Mouse (Mus musculus) liver, adult 10 weeks (tissue): ENCODE measurements around the gene Adad2. TPM values are rescaled to one million over a fixed set of nuclear protein-coding genes. Genes with fewer than 3 reads are reported as not detected.

Experiments used
- polyA plus RNA-seq: library from polyadenylated mRNA; stranded (reverse); fragments of 350-450 nt; fragmentation: Illumina TruSeq; extraction: RNeasy Lipid Tissue Mini Kit (QIAGEN cat#74804); gene quantifications from one replicate; pipeline ENCODE4 v1.2.3, GENCODE M21; 2014; ENCODE audit warnings: low read depth, low replicate concordance

Gene Adad2
- polyA plus RNA-seq: not detected

DNA sequence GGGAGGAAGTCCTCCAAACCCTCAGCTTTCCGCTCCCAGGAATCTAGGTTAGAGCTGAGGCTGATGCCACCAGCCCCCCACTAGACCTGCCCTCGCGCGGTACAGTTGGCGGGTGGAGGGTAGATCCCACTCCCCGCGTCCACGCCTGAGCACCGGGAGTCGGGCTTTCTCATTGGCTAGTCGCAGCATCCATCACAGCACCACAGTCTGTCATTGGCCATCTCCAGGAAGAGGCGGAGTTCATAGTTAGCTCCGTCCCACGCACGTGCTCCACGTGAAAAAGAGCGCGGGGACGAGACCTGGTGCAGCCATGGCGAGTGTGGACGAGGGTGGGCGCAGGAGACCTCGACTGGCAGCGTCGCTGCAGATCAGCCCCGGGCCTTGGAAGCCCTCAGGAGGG is at the start of gene Adad2:
Gene Adad2, plus strand, starts transcription at position 277 of the 400 bp plus-strand sequence.

GRCm38 (mm10) chr8:119574437-119575365 is 37.8 kb upstream of the Adad2 start, which contains the start of the genes Hsdl1 and Dnaaf1:
Gene Hsdl1, minus strand, starts transcription at chr8:119575183.
Gene Dnaaf1, plus strand, starts transcription at chr8:119575235.

GRCm38 (mm10) chr8:119604996-119605395 is 7.6 kb upstream of the Adad2 start, which contains the start of gene Taf1c:
Gene Taf1c, minus strand, starts transcription at chr8:119605222.

GRCm38 (mm10) chr8:119635378-119635777 is 22.8 kb downstream of the Adad2 start, which contains the start of gene Kcng4:
Gene Kcng4, minus strand, starts transcription at chr8:119635680.

Other genes starting within 250 kb of the Adad2 start
- gene Mlycd, start 217.9 kb upstream of the Adad2 start, polyA plus RNA-seq: 6.6 TPM
- gene Osgin1, start 178.6 kb upstream of the Adad2 start, polyA plus RNA-seq: 5.6 TPM
- gene Necab2, start 166.0 kb upstream of the Adad2 start, polyA plus RNA-seq: not detected
- not detected for gene Slc38a8, start 111.0 kb upstream of the Adad2 start, polyA plus RNA-seq
- 13.8 TPM for gene Mbtps1, start 54.0 kb upstream of the Adad2 start, polyA plus RNA-seq
- gene Hsdl1, start 37.6 kb upstream of the Adad2 start, polyA plus RNA-seq: 2.6 TPM
- gene Dnaaf1, start 37.5 kb upstream of the Adad2 start, polyA plus RNA-seq: not detected
- not detected for gene Taf1c, start 7.5 kb upstream of the Adad2 start, polyA plus RNA-seq
- gene Kcng4, start 22.9 kb downstream of the Adad2 start, polyA plus RNA-seq: not detected
- gene Wfdc1, start 53.6 kb downstream of the Adad2 start, polyA plus RNA-seq: 2.4 TPM
- not detected for gene Atp2c2, start 87.3 kb downstream of the Adad2 start, polyA plus RNA-seq
- 1.9 TPM for gene Tldc1, start 165.7 kb downstream of the Adad2 start, polyA plus RNA-seq
- 0.40 TPM for gene Cotl1, start 227.8 kb downstream of the Adad2 start, polyA plus RNA-seq
- gene Klhl36, start 249.5 kb downstream of the Adad2 start, polyA plus RNA-seq: not detected